Mouse (Mus musculus) heart, embryonic 10.5 days (tissue): Measurements from ENCODE around the gene Bcar1. TPM values are rescaled to one million over a fixed set of nuclear protein-coding genes. Genes with fewer than 3 reads are reported as not detected.

Experiments
- DNase-seq: peaks from one replicate; pipeline ENCODE4 v3.0.0-alpha.2; 2017; ENCODE audit warnings: low spot score
- H3K27ac ChIP-seq: fragments of 300-500 bp; sonication (generic); 2 replicates; pipeline ENCODE4 v1.5.1; 2016; ENCODE audit warnings: mild to moderate bottlenecking
- H3K27me3 ChIP-seq: fragments of 300-500 bp; sonication (generic); 2 replicates; pipeline ENCODE4 v1.6.1; 2016; ENCODE audit warnings: mild to moderate bottlenecking; ENCODE audit not compliant: poor library complexity, insufficient read depth, severe bottlenecking
- H3K36me3 ChIP-seq: fragments of 300-500 bp; sonication (generic); 2 replicates; pipeline ENCODE4 v1.6.1; 2016; ENCODE audit warnings: mild to moderate bottlenecking, moderate library complexity
- H3K4me1 ChIP-seq: fragments of 300-500 bp; sonication (generic); 2 replicates; pipeline ENCODE4 v1.6.1; 2016; ENCODE audit warnings: mild to moderate bottlenecking
- H3K4me3 ChIP-seq: fragments of 300-500 bp; sonication (generic); 2 replicates; pipeline ENCODE4 v1.5.1; 2016; ENCODE audit warnings: mild to moderate bottlenecking, moderate library complexity
- H3K9me3 ChIP-seq: fragments of 300-500 bp; sonication (generic); 2 replicates; pipeline ENCODE4 v1.6.1; 2016; ENCODE audit warnings: mild to moderate bottlenecking, moderate library complexity
- WGBS: fragments of 180-500 bp; shearing (Covaris S2); methylation state at CpG from one replicate; pipeline ENCODE4 v1.1.7; 2016; 5-methylcytosine and 5-hydroxymethylcytosine counted together
- polyA plus RNA-seq: library from polyadenylated mRNA; unstranded; fragments of >200 nt; fragmentation: Nextera tagmentation; extraction: Ambion mirVana; gene quantifications from 2 replicates; pipeline ENCODE4 v1.2.1, GENCODE M21; 2016

Bcar1 gene
- polyA plus RNA-seq, 1 experiment from 2014 or later: 53.2 TPM

GRCm38 (mm10) chr8:111701380-111701779, 42.2 kb downstream of the Bcar1 start:
- Histone ChIP-seq H3K4me1 (peaks cover 30% of the 10 kb centered on the region), H3K4me3 (no peak overlapping the region), H3K36me3 (no peaks in the 10 kb centered on the region), H3K27me3 (no peaks in the 10 kb centered on the region), H3K9me3 (0 out of 2 replicates have a peak, but pooled peaks cover 4% of the 10 kb centered on the region), H3K27ac (no peak overlapping the region)
- no peak for DNase-seq
- 81% methylated on average over 9 of the region's 9 CpGs for WGBS

- H3K4me3 ChIP-seq: no peak overlapping the region
- peak; percentile 69 for DNase-seq
- no peaks in the 10 kb centered on the region for H3K27me3 ChIP-seq
- peaks cover 24% of the 10 kb centered on the region for H3K4me1 ChIP-seq
- no peak overlapping the region for H3K27ac ChIP-seq
- 83% methylated on average over 5 of the region's 5 CpGs for WGBS
- H3K9me3 ChIP-seq: 0 out of 2 replicates have a peak, but pooled peaks cover 4% of the 10 kb centered on the region
- no peaks in the 10 kb centered on the region for H3K36me3 ChIP-seq
These were observed 42.9 kb downstream of the Bcar1 start for GRCm38 (mm10) chr8:111700740-111701139.

GRCm38 (mm10) chr8:111700201-111700600, 43.4 kb downstream of the Bcar1 start:
- H3K36me3 ChIP-seq: no peaks in the 10 kb centered on the region
- no peak overlapping the region for H3K27ac ChIP-seq
- peaks cover 23% of the 10 kb centered on the region for H3K4me1 ChIP-seq
- no peaks in the 10 kb centered on the region for H3K27me3 ChIP-seq
- no peak for DNase-seq
- WGBS: 79% methylated on average over 3 of the region's 3 CpGs
- H3K9me3 ChIP-seq: 0 out of 2 replicates have a peak, but pooled peaks cover 4% of the 10 kb centered on the region
- no peak overlapping the region for H3K4me3 ChIP-seq

DNA sequence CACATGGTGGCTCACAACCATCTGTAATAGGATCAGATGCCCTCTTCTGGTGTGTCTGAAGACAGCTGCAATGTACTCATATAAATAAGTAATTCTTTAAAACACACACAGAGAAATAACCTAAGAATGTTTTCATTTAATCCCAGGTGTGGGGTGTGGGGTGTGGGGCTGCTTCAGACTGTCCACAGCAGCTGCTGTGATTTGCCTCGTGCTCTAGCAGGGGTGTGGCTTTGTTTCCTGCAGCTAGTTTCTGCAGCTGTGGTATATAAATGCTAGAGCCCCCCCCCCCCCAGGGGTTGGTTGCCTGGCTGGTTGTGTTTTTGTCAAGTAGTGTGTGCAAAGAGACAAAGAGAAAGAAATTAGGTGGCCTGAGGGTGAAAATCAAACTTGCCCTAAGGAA, 44.6 kb downstream of the Bcar1 start:
- 0 out of 2 replicates have a peak, but pooled peaks cover 4% of the 10 kb centered on the region for H3K9me3 ChIP-seq
- H3K27ac ChIP-seq: no peak overlapping the region
- no peaks in the 10 kb centered on the region for H3K36me3 ChIP-seq
- H3K4me1 ChIP-seq: peaks cover 16% of the 10 kb centered on the region
- DNase-seq: no peak
- no peak overlapping the region for H3K4me3 ChIP-seq
- H3K27me3 ChIP-seq: no peaks in the 10 kb centered on the region
- 46% methylated on average over 1 of the region's 1 CpGs for WGBS

- Histone ChIP-seq H3K4me3 (no peak overlapping the region), H3K9me3 (0 out of 2 replicates have a peak, but pooled peaks cover 4% of the 10 kb centered on the region), H3K27me3 (no peaks in the 10 kb centered on the region), H3K4me1 (peaks cover 23% of the 10 kb centered on the region), H3K27ac (no peak overlapping the region), H3K36me3 (no peaks in the 10 kb centered on the region)
- 67% methylated on average over 10 of the region's 10 CpGs for WGBS
- no peak for DNase-seq
These were observed 46.0 kb downstream of the Bcar1 start for GRCm38 (mm10) chr8:111697655-111698054.

- Histone ChIP-seq H3K4me1 (peaks cover 16% of the 10 kb centered on the region), H3K36me3 (no peaks in the 10 kb centered on the region), H3K9me3 (0 out of 2 replicates have a peak, but pooled peaks cover 4% of the 10 kb centered on the region), H3K27ac (no peak overlapping the region), H3K4me3 (no peak overlapping the region), H3K27me3 (no peaks in the 10 kb centered on the region)
- 43% methylated on average over 7 of the region's 7 CpGs for WGBS
- no peak for DNase-seq
These were observed 48.2 kb downstream of the Bcar1 start for GRCm38 (mm10) chr8:111695441-111695840.

GRCm38 (mm10) chr8:111693261-111693741, 50.3 kb downstream of the Bcar1 start:
- no peak overlapping the region for H3K4me3 ChIP-seq
- WGBS: 51% methylated on average over 6 of the region's 6 CpGs
- H3K27ac ChIP-seq: peak overlapping the region; percentile 36; the same call in 1 of the 2 replicates
- H3K4me1 ChIP-seq: peaks cover 16% of the 10 kb centered on the region
- no peaks in the 10 kb centered on the region for H3K36me3 ChIP-seq
- H3K27me3 ChIP-seq: no peaks in the 10 kb centered on the region
- 0 out of 2 replicates have a peak, but pooled peaks cover 4% of the 10 kb centered on the region for H3K9me3 ChIP-seq
- no peak for DNase-seq

GRCm38 (mm10) chr8:111690960-111691445, 52.6 kb downstream of the Bcar1 start, which contains the start of gene Ctrb1:
TSS of gene Ctrb1 (minus strand) at chr8:111691010.
- Histone ChIP-seq H3K27ac (no peak within 1 kb of the TSS), H3K4me1 (peaks cover 16% of the 10 kb centered on the region), H3K4me3 (no peak within 1 kb of the TSS), H3K9me3 (no peaks in the 10 kb centered on the region), H3K27me3 (no peaks in the 10 kb centered on the region), H3K36me3 (no peaks in the 10 kb centered on the region)
- DNase-seq: no peak
- WGBS: 83% methylated on average over 2 of the region's 2 CpGs

GRCm38 (mm10) chr8:111686881-111687280, 56.7 kb downstream of the Bcar1 start:
- Histone ChIP-seq H3K27ac (no peak overlapping the region), H3K9me3 (no peaks in the 10 kb centered on the region), H3K4me1 (no peaks in the 10 kb centered on the region), H3K36me3 (no peaks in the 10 kb centered on the region), H3K4me3 (no peak overlapping the region), H3K27me3 (no peaks in the 10 kb centered on the region)
- no peak for DNase-seq
- WGBS: 80% methylated on average over 13 of the region's 13 CpGs

GRCm38 (mm10) chr8:111682521-111682920, 61.1 kb downstream of the Bcar1 start:
- no peak for DNase-seq
- Histone ChIP-seq H3K9me3 (no peaks in the 10 kb centered on the region), H3K27ac (no peak overlapping the region), H3K36me3 (no peaks in the 10 kb centered on the region), H3K27me3 (no peaks in the 10 kb centered on the region; the same call in 1 of the 2 replicates), H3K4me1 (peaks cover 3% of the 10 kb centered on the region; the same call in 1 of the 2 replicates), H3K4me3 (no peak overlapping the region)
- WGBS: 23% methylated on average over 9 of the region's 9 CpGs

DNA sequence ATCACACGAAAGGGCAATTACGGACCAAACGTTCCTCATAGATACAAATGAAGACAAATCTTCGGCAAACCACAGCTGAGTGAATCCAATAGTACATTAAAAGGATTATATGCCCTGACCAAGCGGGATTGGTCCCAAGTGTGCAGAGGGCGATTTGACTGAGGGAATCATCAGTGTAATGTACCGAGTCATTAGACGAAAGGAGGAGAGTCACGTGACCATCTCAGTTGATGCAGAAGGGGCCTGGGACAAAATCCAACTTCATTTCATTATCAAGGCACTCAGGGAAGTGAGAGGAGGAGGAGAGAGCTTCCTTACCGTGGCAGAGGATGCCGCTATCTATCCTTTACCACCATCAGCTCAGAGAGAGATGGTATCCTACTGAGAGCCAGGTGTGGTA, 62.5 kb downstream of the Bcar1 start:
- Histone ChIP-seq H3K36me3 (no peaks in the 10 kb centered on the region), H3K27me3 (no peaks in the 10 kb centered on the region; the same call in 1 of the 2 replicates), H3K4me3 (no peak overlapping the region), H3K4me1 (peaks cover 3% of the 10 kb centered on the region; the same call in 1 of the 2 replicates), H3K9me3 (0 out of 2 replicates have a peak, but pooled peaks cover 4% of the 10 kb centered on the region), H3K27ac (no peak overlapping the region)
- WGBS: 66% methylated on average over 11 of the region's 11 CpGs
- no peak for DNase-seq

GRCm38 (mm10) chr8:111680423-111681028, 63.1 kb downstream of the Bcar1 start:
- Histone ChIP-seq H3K4me3 (peak overlapping the region; percentile 40), H3K27me3 (no peaks in the 10 kb centered on the region; the same call in 1 of the 2 replicates), H3K27ac (no peak overlapping the region), H3K36me3 (no peaks in the 10 kb centered on the region), H3K4me1 (peaks cover 3% of the 10 kb centered on the region; the same call in 1 of the 2 replicates), H3K9me3 (0 out of 2 replicates have a peak, but pooled peaks cover 4% of the 10 kb centered on the region)
- no peak for DNase-seq
- 33% methylated on average over 17 of the region's 17 CpGs for WGBS

GRCm38 (mm10) chr8:111678848-111679247, 64.8 kb downstream of the Bcar1 start:
- H3K27ac ChIP-seq: no peak overlapping the region
- no peak for DNase-seq
- H3K27me3 ChIP-seq: no peaks in the 10 kb centered on the region; the same call in 1 of the 2 replicates
- H3K36me3 ChIP-seq: no peaks in the 10 kb centered on the region
- H3K4me3 ChIP-seq: no peak overlapping the region
- 85% methylated on average over 7 of the region's 7 CpGs for WGBS
- H3K4me1 ChIP-seq: peaks cover 3% of the 10 kb centered on the region; the same call in 1 of the 2 replicates
- H3K9me3 ChIP-seq: 0 out of 2 replicates have a peak, but pooled peaks cover 4% of the 10 kb centered on the region
